Comparison of ENCODE assay signal across 8 mouse cellular contexts in genomic region chr5:138997171-138997788, GRCm38 (mm10). TPM values are rescaled to one million over a fixed set of nuclear protein-coding genes. Genes with fewer than 3 reads are reported as not detected.
DNase-seq lines count a peak whose midpoint lies in the region; ATAC-seq and TF ChIP-seq lines count a peak whose summit lies in the region.

Gene Pdgfa (minus strand): TSS chr5:138997370.

- no peaks in the 10 kb centered on the region; the same call in 1 of the 2 replicates for H3K9me3 ChIP-seq in embryonic facial prominence, embryonic 15.5 days (replicated peaks)
- peaks cover 5% of the 10 kb centered on the region; the same call in 1 of the 2 replicates for H3K9me3 ChIP-seq in heart, embryonic 13.5 days
- H3K9me3 ChIP-seq in kidney, embryonic 16.5 days (ENCODE audit: low read length) = peaks cover 11% of the 10 kb centered on the region
- no peaks in the 10 kb centered on the region for H3K9me3 ChIP-seq in liver, embryonic 11.5 days (ENCODE audit: control insufficient read depth, low read length)
- peaks cover 4% of the 10 kb centered on the region; the same call in 1 of the 2 replicates for H3K9me3 ChIP-seq in midbrain, embryonic 16.5 days (replicated peaks; ENCODE audit: control insufficient read depth, low read length, poor library complexity, severe bottlenecking)

- WGBS in embryonic facial prominence, embryonic 15.5 days = 4% methylated on average over 48 of the region's 48 CpGs
- WGBS in heart, embryonic 13.5 days = 4% methylated on average over 48 of the region's 48 CpGs
- 2% methylated on average over 48 of the region's 48 CpGs for WGBS in kidney, embryonic 16.5 days
- 2% methylated on average over 48 of the region's 48 CpGs for WGBS in liver, embryonic 11.5 days
- 1% methylated on average over 48 of the region's 48 CpGs for WGBS in midbrain, embryonic 16.5 days

- H3K4me1 ChIP-seq in embryonic facial prominence, embryonic 15.5 days = peaks cover 60% of the 10 kb centered on the region
- peaks cover 56% of the 10 kb centered on the region for H3K4me1 ChIP-seq in heart, embryonic 13.5 days
- peaks cover 54% of the 10 kb centered on the region for H3K4me1 ChIP-seq in kidney, embryonic 16.5 days (ENCODE audit: insufficient read depth, low read length)
- peaks cover 16% of the 10 kb centered on the region for H3K4me1 ChIP-seq in liver, embryonic 11.5 days (replicated peaks; ENCODE audit: control insufficient read depth, insufficient read depth, low read length)
- peaks cover 40% of the 10 kb centered on the region for H3K4me1 ChIP-seq in midbrain, embryonic 16.5 days (ENCODE audit: control insufficient read depth, insufficient read depth, low read length)
- peaks cover 40% of the 10 kb centered on the region for H3K4me1 ChIP-seq in testis, adult 2 months (ENCODE audit: control insufficient read depth, insufficient read depth, low read length)

- peaks cover 58% of the 10 kb centered on the region for H3K27me3 ChIP-seq in embryonic facial prominence, embryonic 15.5 days
- H3K27me3 ChIP-seq in heart, embryonic 13.5 days (replicated peaks) = peaks cover 58% of the 10 kb centered on the region
- peaks cover 41% of the 10 kb centered on the region for H3K27me3 ChIP-seq in kidney, embryonic 16.5 days (ENCODE audit: insufficient read depth, low read length)
- peaks cover 83% of the 10 kb centered on the region for H3K27me3 ChIP-seq in liver, embryonic 11.5 days (replicated peaks; ENCODE audit: control insufficient read depth, insufficient read depth, low read length)
- peaks cover 22% of the 10 kb centered on the region for H3K27me3 ChIP-seq in midbrain, embryonic 16.5 days (ENCODE audit: control insufficient read depth, insufficient read depth, low read depth, low read length)
- H3K27me3 ChIP-seq in testis, adult 2 months (ENCODE audit: control insufficient read depth, insufficient read depth, low read length) = peaks cover 4% of the 10 kb centered on the region

- H3K4me3 ChIP-seq in embryonic facial prominence, embryonic 15.5 days (replicated peaks) = peak within 1 kb of the TSS; percentile 85
- peak within 1 kb of the TSS; percentile 83 for H3K4me3 ChIP-seq in heart, embryonic 13.5 days
- peak within 1 kb of the TSS; percentile 80 for H3K4me3 ChIP-seq in kidney, embryonic 16.5 days (ENCODE audit: low read length)
- peak within 1 kb of the TSS; percentile 64 for H3K4me3 ChIP-seq in liver, embryonic 11.5 days (ENCODE audit: low read depth, low read length)
- peak within 1 kb of the TSS; percentile 77 for H3K4me3 ChIP-seq in midbrain, embryonic 16.5 days (ENCODE audit: low read depth, low read length)
- H3K4me3 ChIP-seq in testis, adult 2 months (ENCODE audit: control insufficient read depth, low read depth, low read length) = peak within 1 kb of the TSS; percentile 88

- TF ChIP-seq CTCF in testis, adult 2 months (IDR thresholded peaks at IDR 0.05; ENCODE audit: control insufficient read depth, insufficient read depth, insufficient replicate concordance, low read depth, low read length) = no peak

- H3K4me2 ChIP-seq in embryonic facial prominence, embryonic 15.5 days (replicated peaks) = peak within 1 kb of the TSS; percentile 93
- peak within 1 kb of the TSS; percentile 90 for H3K4me2 ChIP-seq in heart, embryonic 13.5 days
- H3K4me2 ChIP-seq in kidney, embryonic 16.5 days (replicated peaks; ENCODE audit: low read depth, low read length) = peak within 1 kb of the TSS; percentile 91
- peak within 1 kb of the TSS; percentile 77 for H3K4me2 ChIP-seq in liver, embryonic 11.5 days
- peak within 1 kb of the TSS; percentile 90 for H3K4me2 ChIP-seq in midbrain, embryonic 16.5 days (ENCODE audit: low read length)

- ATAC-seq in embryonic facial prominence, embryonic 15.5 days (ENCODE audit: insufficient number of reproducible peaks, low FRiP score, low TSS enrichment, low read depth) = no peak
- no peak for ATAC-seq in heart, embryonic 13.5 days (ENCODE audit: extremely low read depth, insufficient number of reproducible peaks, low FRiP score, low TSS enrichment)
- ATAC-seq in kidney, embryonic 16.5 days (ENCODE audit: low FRiP score, low TSS enrichment) = peak; percentile 5; the same call in 1 of the 2 replicates
- ATAC-seq in liver, embryonic 11.5 days (replicated peaks; ENCODE audit: low FRiP score) = no peak
- peak; percentile 29 for ATAC-seq in midbrain, embryonic 16.5 days

- no peaks in the 10 kb centered on the region for H3K36me3 ChIP-seq in embryonic facial prominence, embryonic 15.5 days
- H3K36me3 ChIP-seq in heart, embryonic 13.5 days = no peaks in the 10 kb centered on the region
- H3K36me3 ChIP-seq in kidney, embryonic 16.5 days (ENCODE audit: insufficient read depth, low read length) = no peaks in the 10 kb centered on the region
- no peaks in the 10 kb centered on the region for H3K36me3 ChIP-seq in liver, embryonic 11.5 days (ENCODE audit: control insufficient read depth, insufficient read depth, low read length)
- H3K36me3 ChIP-seq in midbrain, embryonic 16.5 days (ENCODE audit: control insufficient read depth, insufficient read depth, low read length) = no peaks in the 10 kb centered on the region
- H3K36me3 ChIP-seq in testis, adult 2 months (ENCODE audit: control insufficient read depth, insufficient read depth, low read length) = no peaks in the 10 kb centered on the region

- H3K9ac ChIP-seq in embryonic facial prominence, embryonic 15.5 days = peak within 1 kb of the TSS; percentile 72
- H3K9ac ChIP-seq in heart, embryonic 13.5 days = peak within 1 kb of the TSS; percentile 96
- H3K9ac ChIP-seq in kidney, embryonic 16.5 days (replicated peaks; ENCODE audit: low read length) = peak within 1 kb of the TSS; percentile 84
- H3K9ac ChIP-seq in liver, embryonic 11.5 days (ENCODE audit: low read depth, low read length) = no peak within 1 kb of the TSS
- H3K9ac ChIP-seq in midbrain, embryonic 16.5 days (ENCODE audit: low read depth, low read length) = peak within 1 kb of the TSS; percentile 89

- peak within 1 kb of the TSS; percentile 94 for H3K27ac ChIP-seq in embryonic facial prominence, embryonic 15.5 days (replicated peaks)
- peak within 1 kb of the TSS; percentile 99 for H3K27ac ChIP-seq in heart, embryonic 13.5 days (replicated peaks)
- peak within 1 kb of the TSS; percentile 96 for H3K27ac ChIP-seq in kidney, embryonic 16.5 days (ENCODE audit: low read length)
- no peak within 1 kb of the TSS for H3K27ac ChIP-seq in liver, embryonic 11.5 days (ENCODE audit: low read depth, low read length)
- peak within 1 kb of the TSS; percentile 90 for H3K27ac ChIP-seq in midbrain, embryonic 16.5 days (ENCODE audit: low read length)
- no peak within 1 kb of the TSS for H3K27ac ChIP-seq in testis, adult 2 months (ENCODE audit: control insufficient read depth, insufficient read depth, low read depth, low read length)

- peak; percentile 67 for DNase-seq in layer of hippocampus, adult 11-12 months (ENCODE audit: low spot score)
- no peak for DNase-seq in layer of hippocampus, adult 9-10 months (ENCODE audit: low spot score)
- DNase-seq in liver, embryonic 11.5 days (ENCODE audit: low spot score) = peak; percentile 61

- no peak; the same call in 1 of the 2 replicates for TF ChIP-seq POLR2A in testis, adult 2 months (IDR thresholded peaks at IDR 0.05; ENCODE audit: control insufficient read depth, low read depth, low read length)

RNA-seq across cellular contexts. Expression of gene Pdgfa, which starts in this region (rescaled TPM):
- polyA plus RNA-seq in embryonic facial prominence, embryonic 15.5 days (2015; fragmentation: Nextera tagmentation; extraction: Ambion mirVana) = 69.5 and 84.2 TPM in 2 replicates
- polyA plus RNA-seq in heart, embryonic 13.5 days (2015; fragmentation: Nextera tagmentation; extraction: Ambion mirVana) = 39.8 and 42.1 TPM in 2 replicates
- 57.1 and 58.6 TPM in 2 replicates for polyA plus RNA-seq in kidney, embryonic 16.5 days (2015; fragmentation: Nextera tagmentation; extraction: Ambion mirVana)
- polyA plus RNA-seq in liver, embryonic 11.5 days (2014; fragmentation: Nextera tagmentation; extraction: Ambion mirVana) = 3.4 and 5.0 TPM in 2 replicates
- polyA plus RNA-seq in midbrain, embryonic 16.5 days (2015; fragmentation: Nextera tagmentation; extraction: Ambion mirVana) = 27.0 and 32.2 TPM in 2 replicates
- 10.1 and 10.5 TPM in 2 replicates for polyA plus RNA-seq in testis, adult 2 months (2012; rRNA removed)

Comparison
In these comparisons a context has a peak if more than half of its experiments do, and no peak if none do; other contexts are left out.
1. ATAC-seq: peak in kidney, embryonic 16.5 days (single experiment) and midbrain, embryonic 16.5 days (single experiment); none in embryonic facial prominence, embryonic 15.5 days (single experiment), heart, embryonic 13.5 days (single experiment) and liver, embryonic 11.5 days (single experiment).
2. H3K27ac ChIP-seq: peak in embryonic facial prominence, embryonic 15.5 days (single experiment), heart, embryonic 13.5 days (single experiment), kidney, embryonic 16.5 days (single experiment) and midbrain, embryonic 16.5 days (single experiment); none in liver, embryonic 11.5 days (single experiment) and testis, adult 2 months (single experiment).
3. Peak in every context shown above with its lines, with median percentiles within 50 percentile points of each other: H3K4me2 ChIP-seq and H3K4me3 ChIP-seq.